Mouse (Mus musculus) brain, adult 2 months (tissue): ENCODE data around the gene Syt5.

Experiments used
- DNase-seq: peaks from one replicate; pipeline ENCODE4 v3.0.0; 2011; ENCODE audit warnings: low read depth, low spot score

The Syt5 gene

DNA sequence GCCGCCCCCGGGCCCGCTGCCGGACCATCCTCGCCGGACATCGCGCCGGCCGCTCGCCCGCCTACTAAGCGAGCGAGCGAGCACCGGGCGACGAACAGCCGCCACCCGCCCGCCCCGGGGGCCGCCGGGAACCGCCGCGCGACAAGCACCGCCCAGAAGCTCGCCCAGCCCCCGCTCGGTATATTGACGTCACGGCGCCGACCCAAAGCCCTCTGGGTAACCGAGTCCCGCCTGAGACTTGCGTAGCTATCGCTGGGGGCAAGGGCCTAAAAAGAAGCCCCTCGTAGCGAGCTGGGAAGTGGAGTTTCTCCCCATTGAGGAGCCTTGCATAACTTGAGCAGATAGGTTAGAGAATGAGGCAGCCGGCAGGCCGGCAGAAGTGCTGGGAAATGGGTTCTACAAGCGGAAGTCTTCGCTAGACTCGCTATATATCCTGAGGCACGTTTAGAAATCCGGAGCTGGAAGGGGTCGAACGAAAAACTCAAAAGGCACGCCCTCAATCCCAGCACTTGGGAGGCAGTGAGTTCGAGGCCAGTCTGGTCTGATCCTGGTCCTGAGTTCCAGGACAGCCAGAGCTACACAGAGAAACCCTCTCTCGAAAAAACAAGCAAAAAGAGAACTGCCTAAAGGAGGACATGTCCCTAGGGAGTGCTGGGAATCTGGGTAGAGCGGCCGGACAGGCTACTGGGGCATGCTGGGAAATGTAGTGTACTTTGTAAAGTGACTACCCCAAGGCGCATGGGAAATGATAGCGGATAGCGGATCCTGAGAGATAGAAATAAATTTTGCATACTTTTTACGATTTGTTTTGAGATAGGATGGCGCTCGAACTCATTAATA lies 45.6 kb downstream of the Syt5 start, which contains the start of gene Ppp1r12c:
Gene Ppp1r12c (minus strand): TSS at position 123 of the 840 bp plus-strand sequence.
- peak; percentile 98 for DNase-seq

GRCm38 (mm10) chr7:4500892-4501471 lies 46.4 kb downstream of the Syt5 start:
- peak; percentile 56 for DNase-seq

GRCm38 (mm10) chr7:4499034-4499433 lies 48.3 kb downstream of the Syt5 start:
- DNase-seq: no peak

- DNase-seq: no peak
Observed at GRCm38 (mm10) chr7:4498251-4498650, 49.1 kb downstream of the Syt5 start.

DNA sequence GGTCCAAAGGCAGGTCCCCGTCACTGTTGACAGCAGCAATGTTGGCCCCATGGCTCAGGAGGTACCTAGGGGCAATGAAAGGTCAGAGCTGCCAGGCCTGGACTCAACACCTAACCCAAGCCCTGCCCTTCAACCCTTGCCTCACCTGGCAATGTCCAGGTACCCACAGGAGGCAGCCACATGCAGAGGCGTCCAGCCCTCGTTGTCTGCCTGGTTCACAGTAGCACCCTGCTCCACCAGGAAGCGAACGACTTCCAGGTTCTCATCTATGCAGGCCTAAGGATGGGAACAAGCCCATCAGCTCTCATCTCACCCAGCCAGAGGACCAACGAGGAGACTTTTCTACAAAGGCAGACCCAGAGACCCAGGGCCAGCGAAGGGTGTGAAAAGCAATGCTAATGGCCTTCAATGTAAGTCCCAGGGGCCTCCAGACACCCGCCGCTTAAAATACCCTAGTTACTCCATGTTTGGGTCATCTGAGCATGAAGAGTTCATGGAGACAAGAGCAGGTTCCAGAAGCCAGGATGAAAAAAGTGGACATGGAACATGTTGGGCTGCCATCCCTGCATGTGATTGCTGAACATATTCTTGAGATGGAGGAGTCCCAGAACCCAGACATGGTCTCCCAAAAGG lies 50.0 kb downstream of the Syt5 start:
- DNase-seq: no peak

DNA sequence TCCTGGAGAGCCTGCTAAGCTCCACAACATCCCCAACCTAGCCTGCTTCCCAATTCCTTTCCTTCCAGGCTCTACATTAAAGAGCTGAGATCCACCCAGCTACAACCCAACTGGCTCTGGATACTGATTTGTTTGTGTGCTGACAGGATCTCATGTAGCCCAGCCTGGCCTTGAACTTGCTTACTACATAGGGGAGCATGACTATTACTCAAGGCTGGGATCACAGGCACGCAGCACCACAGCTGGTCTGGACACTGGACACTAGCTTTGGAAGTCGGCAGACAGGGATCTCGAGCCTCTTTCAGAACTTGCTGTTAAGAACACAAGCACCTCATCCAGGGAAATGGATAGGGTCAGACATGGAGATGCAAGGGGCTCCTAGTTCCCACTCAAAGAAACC lies 50.9 kb downstream of the Syt5 start:
- DNase-seq: no peak

- DNase-seq: no peak
Observed at GRCm38 (mm10) chr7:4493991-4494390, 53.4 kb downstream of the Syt5 start.

GRCm38 (mm10) chr7:4492284-4493224 lies 54.8 kb downstream of the Syt5 start:
- DNase-seq: peak; percentile 20

GRCm38 (mm10) chr7:4491308-4491707 lies 56.0 kb downstream of the Syt5 start:
- no peak for DNase-seq
